Mouse (Mus musculus): ENCODE results near the gene Stab2.

DNA sequence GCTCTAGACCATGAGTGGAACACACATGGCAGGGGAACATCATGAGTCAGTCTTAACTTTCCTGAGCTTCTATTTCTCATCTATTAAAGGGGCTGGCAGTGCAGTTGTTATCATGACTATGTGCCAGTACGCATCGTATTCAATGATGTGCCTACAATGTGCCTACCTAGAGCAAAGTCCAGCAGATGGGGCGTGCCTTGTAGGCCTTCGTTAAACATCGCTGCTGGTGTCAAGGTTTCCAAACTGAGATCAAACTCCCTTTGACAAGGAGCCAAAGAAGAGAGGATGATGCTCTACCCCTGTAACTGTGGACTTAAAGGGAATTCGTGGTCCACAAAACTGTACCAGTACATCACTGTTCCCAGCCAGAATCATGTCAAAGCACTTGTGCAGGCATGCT, 145.3 kb downstream of the Stab2 start:
- TF ChIP-seq POLR2A (IDR thresholded peaks at IDR 0.05; ENCODE audit: insufficient read depth, low read depth, low read length) (no peak), CTCF (IDR thresholded peaks at IDR 0.05; ENCODE audit: insufficient read depth, low read depth, low read length) (no peak)

All from olfactory bulb, adult 2 months (tissue).